Mouse (Mus musculus) central nervous system, embryonic 11.5 days (tissue): Measurements from ENCODE around the gene Olfr1179. TPM values are rescaled to one million over a fixed set of nuclear protein-coding genes. Genes with fewer than 3 reads are reported as not detected.

ENCODE experiments used
- polyA plus RNA-seq: library from polyadenylated mRNA; depleted of rRNA; stranded (reverse); fragments of >200 nt; gene quantifications from 2 replicates; pipeline ENCODE4 v1.2.3, GENCODE M21; 2012; rRNA removed

Olfr1179 gene
- polyA plus RNA-seq = not detected in 2 replicates

DNA sequence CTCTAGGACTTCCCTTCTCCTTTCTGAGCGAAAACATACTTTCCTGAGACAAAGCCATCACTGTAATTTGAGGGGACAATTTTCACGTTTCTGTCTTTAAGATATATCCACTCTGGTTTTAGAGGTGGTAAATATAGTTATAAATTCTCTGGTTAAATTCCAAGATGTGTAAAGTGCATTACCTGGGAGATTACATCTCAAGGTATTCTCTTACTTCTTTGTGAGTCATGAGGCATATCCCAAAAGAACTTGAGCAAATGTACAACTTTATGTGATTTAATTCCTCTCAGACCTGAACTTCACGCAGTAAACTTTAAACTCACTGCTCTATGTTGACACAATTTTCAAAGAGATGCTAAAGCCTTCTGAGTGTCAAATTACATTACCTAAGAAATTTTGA lies at the start of gene Olfr1179:
Gene Olfr1179 (minus strand): TSS at position 101 of the 400 bp plus-strand sequence.

DNA sequence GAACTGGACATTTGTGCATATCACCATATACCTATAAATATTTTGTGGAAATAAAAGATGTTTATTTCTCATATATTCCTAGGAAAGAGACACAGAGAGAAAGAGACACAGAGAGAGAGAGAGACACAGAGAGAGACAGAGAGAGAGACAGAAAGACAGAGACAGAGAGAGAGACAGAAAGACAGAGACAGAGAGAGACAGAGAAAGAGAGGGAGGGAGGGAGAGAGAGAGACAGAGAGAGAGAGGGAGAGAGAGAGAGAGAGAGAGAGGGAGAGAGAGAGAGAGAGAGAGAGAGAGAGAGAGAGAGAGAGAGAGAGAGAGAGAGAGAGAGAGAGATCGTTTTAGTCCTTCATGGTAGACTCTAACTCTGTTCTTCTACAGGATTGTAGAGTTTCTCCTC lies 48.3 kb upstream of the Olfr1179 start, which contains the start of gene Olfr1183:
Gene Olfr1183 (plus strand): TSS at position 301 of the 400 bp plus-strand sequence.

DNA sequence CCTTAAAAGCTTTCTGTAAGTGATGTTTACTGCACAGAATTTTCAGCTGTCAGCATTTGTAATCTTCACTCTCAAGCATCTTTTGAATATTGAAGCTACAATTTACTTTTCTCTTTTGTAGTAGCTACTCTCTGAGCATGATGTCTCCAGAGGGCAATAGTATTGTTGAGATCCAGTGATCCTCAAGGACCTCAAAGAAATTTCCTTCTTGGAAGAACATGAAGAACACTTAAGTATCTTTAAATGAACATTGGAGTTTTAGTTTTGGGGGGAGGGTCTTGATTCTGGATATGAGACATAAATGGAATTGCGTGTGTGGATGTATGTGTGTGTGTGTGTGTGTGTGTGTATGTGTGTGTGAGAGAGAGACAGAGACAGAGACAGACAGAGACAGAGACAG lies 42.8 kb upstream of the Olfr1179 start, which contains the start of gene Gm13757:
Gene Gm13757 (minus strand): TSS at position 101 of the 400 bp plus-strand sequence.

DNA sequence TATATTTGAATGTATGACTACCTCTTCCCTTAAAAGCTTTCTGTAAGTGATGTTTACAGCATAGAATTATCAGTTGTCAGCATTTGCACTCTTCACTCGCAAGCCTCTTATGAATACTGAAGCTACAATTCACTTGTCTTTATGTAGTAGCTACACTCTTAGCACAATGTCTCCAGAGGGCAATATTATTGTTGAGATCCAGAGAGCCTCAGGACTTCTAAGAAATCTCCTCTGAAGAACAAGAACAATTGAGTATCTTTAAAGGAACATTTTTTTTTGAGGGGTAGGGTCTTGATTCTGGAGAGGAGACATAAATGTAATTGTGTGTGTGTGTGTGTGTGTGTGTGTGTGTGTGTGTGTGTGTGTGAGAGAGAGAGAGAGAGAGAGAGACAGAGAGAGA lies 19.8 kb upstream of the Olfr1179 start, which contains the start of gene Olfr1181:
Gene Olfr1181 (minus strand): TSS at position 101 of the 400 bp plus-strand sequence.

DNA sequence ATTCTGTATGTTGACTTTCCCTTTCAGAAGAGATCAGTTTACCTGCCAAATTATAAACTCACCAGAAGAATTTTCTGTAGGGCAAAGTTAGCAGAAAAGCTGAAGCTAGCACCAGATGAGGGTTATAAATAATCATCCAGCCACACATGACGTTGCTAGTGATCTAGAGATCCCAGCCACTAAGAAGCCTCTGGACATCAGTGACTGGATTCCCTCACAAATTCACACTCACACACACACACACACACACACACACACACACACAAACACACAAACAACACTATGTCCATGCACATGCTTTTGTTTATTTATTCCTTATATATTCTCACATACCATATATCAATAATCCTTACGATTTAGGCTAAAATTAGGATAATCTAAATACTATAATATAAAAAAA lies 12.8 kb upstream of the Olfr1179 start, which contains the start of gene Olfr1180:
Gene Olfr1180 (minus strand): TSS at position 101 of the 400 bp plus-strand sequence.

DNA sequence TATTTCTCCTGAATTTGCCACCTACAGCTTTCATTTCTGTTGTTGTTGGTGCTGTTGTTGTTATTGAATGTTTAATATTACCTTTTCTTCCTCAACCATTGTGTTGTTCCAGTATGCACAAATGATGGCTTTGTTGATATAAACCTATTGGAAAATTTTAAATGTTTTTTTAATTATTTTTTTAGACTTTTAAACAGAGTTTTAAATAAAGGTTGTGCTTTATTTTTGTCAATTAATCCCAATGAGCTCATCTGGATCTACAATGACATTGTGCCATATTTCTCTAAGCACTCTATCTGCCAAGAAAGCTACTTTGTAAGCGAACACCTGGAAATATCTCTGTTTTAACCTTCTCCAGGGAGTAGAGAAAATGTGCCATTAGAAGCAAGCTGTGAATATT lies 19.5 kb downstream of the Olfr1179 start, which contains the start of gene Olfr1178:
Gene Olfr1178 (plus strand): TSS at position 301 of the 400 bp plus-strand sequence.

Other genes starting within 250 kb of the Olfr1179 start
- gene Olfr1168, start 224.6 kb downstream of the Olfr1179 start, polyA plus RNA-seq = not detected in 2 replicates
- gene Olfr1170, start 178.1 kb downstream of the Olfr1179 start, polyA plus RNA-seq = not detected in 2 replicates
- not detected in 2 replicates for gene Olfr1173, start 126.6 kb downstream of the Olfr1179 start, polyA plus RNA-seq
- gene Olfr1174-ps, start 91.3 kb downstream of the Olfr1179 start, polyA plus RNA-seq = not detected in 2 replicates
- not detected in 2 replicates for gene Olfr1175-ps, start 79.2 kb downstream of the Olfr1179 start, polyA plus RNA-seq
- gene Olfr1176, start 69.7 kb downstream of the Olfr1179 start, polyA plus RNA-seq = not detected in 2 replicates
- not detected in 2 replicates for gene Olfr1177-ps, start 60.0 kb downstream of the Olfr1179 start, polyA plus RNA-seq
- gene Olfr1178, start 19.4 kb downstream of the Olfr1179 start, polyA plus RNA-seq = not detected in 2 replicates
- gene Olfr1180, start 12.7 kb upstream of the Olfr1179 start, polyA plus RNA-seq = not detected in 2 replicates
- not detected in 2 replicates for gene Olfr1181, start 19.7 kb upstream of the Olfr1179 start, polyA plus RNA-seq
- gene Gm13757, start 42.7 kb upstream of the Olfr1179 start, polyA plus RNA-seq = not detected in 2 replicates
- gene Olfr1183, start 48.4 kb upstream of the Olfr1179 start, polyA plus RNA-seq = not detected in 2 replicates
- not detected in 2 replicates for gene Olfr1184, start 77.1 kb upstream of the Olfr1179 start, polyA plus RNA-seq
- gene Olfr1185-ps1, start 86.9 kb upstream of the Olfr1179 start, polyA plus RNA-seq = not detected in 2 replicates
- not detected in 2 replicates for gene Olfr1186, start 112.1 kb upstream of the Olfr1179 start, polyA plus RNA-seq
- gene Olfr1188, start 150.5 kb upstream of the Olfr1179 start, polyA plus RNA-seq = not detected in 2 replicates
- not detected in 2 replicates for gene Olfr1189, start 180.0 kb upstream of the Olfr1179 start, polyA plus RNA-seq
- gene Olfr1191-ps1, start 234.1 kb upstream of the Olfr1179 start, polyA plus RNA-seq = not detected in 2 replicates
- gene Olfr1192-ps1, start 242.1 kb upstream of the Olfr1179 start, polyA plus RNA-seq = not detected in 2 replicates